Mouse (Mus musculus) spleen, adult 2 months (tissue): ENCODE data around the gene Tmem87b.
A peak's percentile ranks its signal among the peaks of the same experiment; 100 is the strongest.

Experiments
- CTCF ChIP-seq: fragments of 200-500 bp; IDR thresholded peaks from 2 replicates; pipeline ENCODE4 v1.5.1; 2011; ENCODE audit warnings: mild to moderate bottlenecking, inconsistent platforms; ENCODE audit not compliant: insufficient read depth, insufficient read length, insufficient replicate concordance; ENCODE audit errors: extremely low read depth
- POLR2A ChIP-seq: fragments of 200-500 bp; IDR thresholded peaks from 2 replicates; pipeline ENCODE4 v1.6.1; 2011; ENCODE audit warnings: low read depth, low read length, inconsistent platforms

GRCm38 (mm10) chr2:128817786-128818681, at the start of gene Tmem87b:
- TF ChIP-seq CTCF (no peak), POLR2A (peak; percentile 71)
